ENCODE assay signal across 8 mouse cellular contexts in the genomic region with DNA sequence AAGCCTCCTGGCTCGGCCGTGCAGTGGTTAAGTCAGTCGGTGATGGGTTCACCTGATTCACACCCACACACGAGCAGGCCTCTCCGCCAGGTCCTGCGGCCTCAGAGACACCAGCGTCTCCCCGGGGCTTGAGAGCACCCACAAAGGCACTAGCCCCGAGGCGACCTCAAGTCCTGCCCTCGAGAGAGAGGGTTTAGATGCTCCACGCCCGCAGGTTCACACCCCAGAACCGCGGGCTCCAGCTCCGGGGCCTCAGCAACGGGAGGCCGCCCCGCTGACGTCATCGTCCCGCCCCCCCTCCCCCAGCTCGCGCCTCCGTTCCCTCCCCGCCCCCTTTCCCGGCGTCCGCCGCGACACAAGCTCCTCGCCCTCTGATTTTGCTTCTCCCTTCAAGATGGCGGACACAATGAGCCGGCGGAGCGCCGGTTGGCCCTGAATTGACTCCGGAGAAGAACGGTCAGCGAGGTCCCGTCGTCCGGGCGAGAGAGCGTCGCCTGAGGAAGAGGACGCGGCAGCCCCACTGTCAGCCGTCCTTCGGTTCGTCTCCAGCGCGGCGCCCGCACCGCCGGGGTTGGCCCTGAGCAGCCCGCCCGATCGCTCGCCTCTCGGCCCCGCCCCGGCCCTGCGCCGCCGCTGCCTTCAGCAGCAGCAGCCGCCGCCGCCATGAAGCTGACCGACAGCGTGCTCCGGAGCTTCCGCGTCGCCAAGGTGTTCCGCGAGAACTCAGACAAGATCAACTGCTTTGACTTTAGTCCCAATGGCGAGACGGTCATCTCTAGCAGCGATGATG. TPM values are rescaled to one million over a fixed set of nuclear protein-coding genes. Genes with fewer than 3 reads are reported as not detected.
DNase-seq lines count a peak whose midpoint lies in the region; ATAC-seq lines count a peak whose summit lies in the region.

A gene (plus strand): TSS at position 373 of the 790 bp plus-strand sequence.

- DNase-seq in adipocyte (ENCODE audit: low spot score), result peak; percentile 91
- peak; percentile 91 for DNase-seq in embryo, embryonic 10 days (ENCODE audit: low spot score)
- peak; percentile 92 for DNase-seq in gastrocnemius, postnatal 14 days
- peak; percentile 96 for DNase-seq in intestine, embryonic 14.5 days (ENCODE audit: low spot score)
- DNase-seq in left cerebral cortex, postnatal 14 days (ENCODE audit: low spot score in 2 of 2), result peak; percentile 88 to 89
- DNase-seq in mesoderm, embryonic 11.5 days (ENCODE audit: low read depth, low spot score), result peak; percentile 94
- DNase-seq in right cerebral cortex, postnatal 36 days (ENCODE audit: low spot score in 2 of 2), result peak; percentile 82 to 84
- DNase-seq in yolk sac, embryonic 10.5 days (ENCODE audit: low spot score), result peak; percentile 97

- intact Hi-C loops in gastrocnemius, postnatal 14 days (cut with DNase I; ENCODE audit: low total_unique reads), result no loop called here
- intact Hi-C loops in left cerebral cortex, postnatal 14 days (cut with DNase I), result loop anchor here (5.0 kb wide), 1 partner anchor 42 kb away; no protein-coding TSS in a partner anchor

- H3K36me3 ChIP-seq in intestine, embryonic 14.5 days (ENCODE audit: control insufficient read depth, insufficient read depth, low read length), result no peaks in the 10 kb centered on the region

- under 1% methylated on average over 73 of the region's 81 CpGs for WGBS in intestine, embryonic 14.5 days

- H3K4me1 ChIP-seq in intestine, embryonic 14.5 days (replicated peaks; ENCODE audit: control insufficient read depth, insufficient read depth, low read length), result peaks cover 30% of the 10 kb centered on the region

- peak; percentile 93 for ATAC-seq in intestine, embryonic 14.5 days (replicated peaks; ENCODE audit: low FRiP score, low TSS enrichment, low read depth)

- peak within 1 kb of the TSS; percentile 91 for H3K27ac ChIP-seq in intestine, embryonic 14.5 days (ENCODE audit: low read depth)

- no peaks in the 10 kb centered on the region for H3K9me3 ChIP-seq in intestine, embryonic 14.5 days (ENCODE audit: control insufficient read depth, low read length)

- peak within 1 kb of the TSS; percentile 76 for H3K9ac ChIP-seq in intestine, embryonic 14.5 days (ENCODE audit: low read length)

- peak within 1 kb of the TSS; percentile 73 for H3K4me2 ChIP-seq in intestine, embryonic 14.5 days (ENCODE audit: low read length)

- no peaks in the 10 kb centered on the region for H3K27me3 ChIP-seq in intestine, embryonic 14.5 days (replicated peaks; ENCODE audit: control insufficient read depth, insufficient read depth, low read length)

- H3K4me3 ChIP-seq in intestine, embryonic 14.5 days (ENCODE audit: low read depth, low read length), result peak within 1 kb of the TSS; percentile 82

RNA-seq across cellular contexts. Expression of the gene that starts here (rescaled TPM):
- total RNA-seq in gastrocnemius, postnatal 14 days (2021), result 10 to 100 TPM; 23.4 to 27.4 TPM
- 22.9 and 23.8 TPM in 2 replicates for polyA plus RNA-seq in intestine, embryonic 14.5 days (2014; fragmentation: Nextera tagmentation; extraction: Ambion mirVana)
- 100 to 1,000 TPM; 146 to 149 TPM for total RNA-seq in left cerebral cortex, postnatal 14 days (2021)

Comparison
In these comparisons a context has a peak if more than half of its experiments do, and no peak if none do; other contexts are left out.
1. Peak in every context shown above with its lines: DNase-seq, ATAC-seq, H3K4me3 ChIP-seq and H3K27ac ChIP-seq.
2. RNA of the gene that starts here (total RNA-seq): 146 to 149 TPM in left cerebral cortex, postnatal 14 days; 23.4 to 27.4 TPM in gastrocnemius, postnatal 14 days; every median in the first group is over 4 times any median in the second.